Mouse (Mus musculus): ENCODE data around the gene Ntmt1.

DNA sequence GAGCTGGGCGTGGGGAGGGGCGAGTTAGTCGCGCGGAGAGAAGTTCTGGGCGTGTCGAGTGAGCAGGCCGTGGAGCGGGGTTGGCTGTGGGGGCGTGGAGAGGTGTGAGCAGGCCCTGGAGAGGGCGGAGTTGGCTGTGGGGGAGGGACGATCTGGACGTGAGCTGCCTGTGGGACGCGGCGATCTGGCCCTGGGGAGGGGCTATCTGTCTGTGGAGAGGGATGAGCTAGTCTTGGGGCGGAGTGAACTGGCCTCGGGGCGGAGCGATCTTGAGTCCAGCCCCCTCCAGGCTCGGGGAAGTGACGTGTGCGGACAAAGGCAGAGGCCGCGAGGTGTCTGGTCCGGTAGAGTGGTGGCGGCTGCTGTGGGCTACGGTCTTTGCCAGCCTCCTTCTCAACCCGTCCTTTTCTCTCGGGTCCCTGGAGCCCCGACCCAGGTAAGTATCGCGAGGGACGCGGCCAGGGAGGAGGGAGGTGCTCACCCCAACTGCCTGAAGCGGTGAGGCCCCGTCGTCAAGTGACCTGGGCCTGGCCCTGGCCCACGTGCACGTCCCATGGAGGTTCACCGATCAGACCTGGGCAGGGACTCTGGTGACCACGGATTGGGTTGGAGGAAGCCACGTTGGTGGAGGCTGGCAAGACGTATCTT is at the start of gene Ntmt1:
- no peak for TF ChIP-seq CTCF (IDR thresholded peaks at IDR 0.05; ENCODE audit: low read depth)
- 0 out of 2 replicates have a peak, but pooled peaks have one; percentile 54 for TF ChIP-seq EP300 (IDR thresholded peaks at IDR 0.05; ENCODE audit: low read depth)

All from heart, postnatal 0 days (tissue).